Mouse (Mus musculus) adipocyte (in vitro differentiated cells): ENCODE measurements around the gene Mcoln2.
A peak's percentile ranks its signal among the peaks of the same experiment; 100 is the strongest.

ENCODE experiments used
- DNase-seq: peaks from one replicate; pipeline ENCODE4 v3.0.0-alpha.2; 2016; ENCODE audit warnings: low spot score

Mcoln2 gene

DNA sequence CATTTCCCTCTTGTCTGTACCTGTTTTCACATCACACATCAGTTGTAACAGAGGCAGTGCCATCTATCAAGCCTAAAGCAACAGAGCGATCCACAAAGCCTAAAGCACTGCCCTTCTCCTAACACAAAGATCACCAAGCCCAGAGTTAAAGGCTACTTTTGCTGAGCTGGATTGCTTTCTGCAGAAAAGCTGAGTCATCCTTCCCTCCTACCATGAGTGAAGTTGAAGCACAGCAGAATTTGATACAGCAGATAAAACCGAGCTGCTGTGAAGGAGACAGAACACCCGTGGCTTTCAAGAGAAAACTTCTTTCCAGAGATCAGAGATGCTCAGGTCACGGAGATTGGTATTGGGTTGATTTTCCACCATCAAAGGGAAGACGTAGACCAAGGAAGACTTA is 3.5 kb upstream of the Mcoln2 start:
- no peak for DNase-seq

DNA sequence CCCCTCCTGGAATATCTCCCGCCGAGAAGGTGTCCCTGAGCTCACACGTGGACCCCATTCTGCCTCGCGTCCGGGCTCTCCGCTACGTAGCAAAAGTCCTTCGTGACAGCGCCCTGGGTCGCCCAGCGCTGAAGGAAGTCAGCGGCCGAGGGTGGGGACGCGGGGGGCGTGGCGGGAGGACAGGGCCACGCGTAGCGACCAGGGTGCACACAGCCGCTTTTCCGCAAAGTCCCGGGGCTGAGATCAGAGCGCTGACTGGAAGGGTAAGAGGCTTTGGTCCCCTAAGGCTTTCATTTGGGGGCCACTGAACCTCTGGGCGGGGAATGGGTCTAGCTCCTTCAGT is 396 bp downstream of the Mcoln2 start:
- no peak for DNase-seq

DNA sequence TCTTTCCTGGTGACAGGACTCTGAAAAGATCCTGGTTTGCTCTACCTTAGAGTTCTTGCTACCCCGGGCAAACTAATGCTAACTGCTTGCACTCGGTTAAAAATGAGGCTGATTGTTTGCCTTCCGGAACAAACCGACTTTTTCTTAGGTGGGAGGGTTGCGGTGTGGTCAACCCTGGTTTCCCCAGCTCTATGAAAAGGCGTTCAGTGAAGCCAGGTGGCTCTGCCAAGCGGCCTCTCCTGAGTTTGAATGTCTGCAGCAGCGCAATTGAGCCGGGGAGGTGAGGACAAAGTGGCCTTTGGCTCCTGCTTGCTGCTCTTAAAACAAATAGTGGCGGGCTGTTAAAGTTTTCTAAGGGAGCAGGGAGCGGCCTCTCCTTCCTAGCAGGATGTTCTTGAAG is 927 bp downstream of the Mcoln2 start:
- no peak for DNase-seq

DNA sequence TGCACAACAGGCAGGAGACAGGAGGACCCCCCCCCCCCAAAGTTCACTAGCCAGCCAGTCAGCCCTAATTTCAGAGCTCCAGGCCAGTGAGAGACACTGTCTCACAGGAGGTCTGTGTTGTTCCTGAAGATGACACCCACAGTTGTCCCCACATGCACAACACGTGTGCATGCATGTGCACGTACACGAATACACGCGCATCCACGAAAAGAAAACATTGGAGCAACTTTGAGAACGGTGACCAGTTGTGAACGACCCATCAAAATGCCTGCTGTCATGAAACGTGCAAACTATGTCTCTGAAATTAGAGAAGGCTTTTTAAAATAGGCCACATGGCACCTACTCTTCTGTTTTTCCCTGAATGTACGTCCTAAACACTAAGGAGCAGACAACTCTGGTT is 1.7 kb downstream of the Mcoln2 start:
- DNase-seq, result no peak

DNA sequence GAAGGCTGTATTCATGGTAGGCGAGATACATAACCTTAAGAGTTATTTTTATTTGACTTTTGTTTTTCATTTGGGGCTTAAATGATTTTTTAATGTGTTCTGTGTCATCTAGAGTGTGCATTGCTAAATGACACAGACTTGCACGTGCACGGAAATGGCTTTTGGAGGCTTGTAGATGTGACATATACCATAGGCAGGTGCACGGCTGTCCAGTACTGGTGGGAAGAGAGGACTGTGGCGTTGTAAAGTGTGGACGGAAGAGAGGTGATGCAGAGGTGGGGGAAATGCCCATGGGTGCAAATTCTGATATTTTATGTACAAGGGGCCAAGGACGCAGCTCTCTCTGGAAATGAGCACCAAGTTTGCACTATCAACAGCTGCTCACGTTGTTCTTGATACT is 2.1 kb downstream of the Mcoln2 start:
- DNase-seq, result no peak

DNA sequence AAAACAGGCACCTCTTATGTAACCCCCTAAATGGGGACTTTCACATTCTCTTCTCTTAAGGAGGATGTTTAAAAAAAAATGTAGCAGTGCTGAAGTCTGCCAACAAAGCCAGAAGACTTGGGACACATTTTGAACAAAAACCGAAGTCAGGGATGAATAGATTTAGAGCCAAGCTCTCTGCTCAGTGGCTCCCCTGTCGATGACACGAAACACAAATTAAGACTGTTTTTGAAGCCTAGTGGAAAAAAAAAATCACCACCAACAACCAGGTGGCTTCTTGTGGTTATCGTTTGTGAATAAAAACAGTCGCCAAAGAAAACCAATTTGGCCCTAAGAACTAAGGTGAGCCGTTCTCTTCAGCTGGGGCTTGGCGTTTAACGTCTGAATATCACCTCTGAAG is 2.7 kb downstream of the Mcoln2 start:
- DNase-seq, result no peak

DNA sequence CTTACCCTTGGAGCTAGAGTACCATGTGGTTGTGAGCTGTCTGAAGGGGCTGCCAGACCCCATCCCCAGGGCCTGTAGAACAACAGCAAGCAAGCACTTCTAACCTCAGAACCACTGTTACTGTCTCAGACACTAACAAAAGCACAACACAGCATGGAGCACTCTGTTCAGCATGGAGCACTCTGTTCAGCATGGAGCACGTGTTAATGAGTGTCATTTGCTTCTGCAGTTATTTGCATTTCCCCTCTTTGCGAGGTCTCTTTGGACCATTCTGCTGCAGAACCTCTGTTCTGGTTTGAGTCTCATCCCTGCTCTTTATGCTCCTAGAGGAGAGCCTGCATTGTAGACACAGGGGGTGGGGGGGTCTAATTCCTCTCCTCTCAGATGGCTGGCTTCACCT is 3.3 kb downstream of the Mcoln2 start:
- no peak for DNase-seq

DNA sequence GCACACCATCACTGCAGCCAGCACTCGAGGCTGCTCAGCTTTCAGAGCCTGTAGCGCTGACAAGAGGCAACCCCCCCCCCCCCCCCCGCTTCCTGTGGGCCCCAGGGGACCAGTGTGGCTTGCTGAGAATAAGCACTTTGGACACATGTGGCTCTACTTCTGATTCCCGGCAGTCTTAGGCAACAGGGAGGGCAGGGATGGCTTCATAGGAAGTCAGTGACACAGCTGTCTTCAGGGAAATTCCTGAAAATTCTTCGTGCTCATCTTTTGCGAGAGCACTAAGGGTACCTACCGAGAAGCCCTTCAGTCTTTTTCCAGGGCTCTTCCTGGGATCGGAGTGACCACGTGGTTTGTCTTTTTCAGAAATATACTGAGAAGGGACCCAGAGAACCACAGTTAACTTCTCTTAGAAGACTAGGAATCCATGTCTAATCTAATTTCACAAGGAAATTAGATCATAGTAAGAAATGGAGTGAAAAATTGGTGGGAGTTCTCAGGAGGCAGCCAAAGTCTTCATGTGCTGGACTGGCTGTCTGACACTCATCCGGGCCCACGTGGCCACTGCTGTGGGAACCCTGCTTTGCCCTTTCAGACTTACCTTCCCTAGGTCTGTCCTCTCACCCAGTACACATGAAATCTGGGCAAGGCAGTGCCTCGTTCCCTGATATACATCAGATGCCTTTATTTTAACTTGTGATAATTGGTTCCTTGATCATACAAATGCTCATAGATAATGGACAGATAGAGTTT is 4.4 kb downstream of the Mcoln2 start:
- peak; percentile 79 for DNase-seq

DNA sequence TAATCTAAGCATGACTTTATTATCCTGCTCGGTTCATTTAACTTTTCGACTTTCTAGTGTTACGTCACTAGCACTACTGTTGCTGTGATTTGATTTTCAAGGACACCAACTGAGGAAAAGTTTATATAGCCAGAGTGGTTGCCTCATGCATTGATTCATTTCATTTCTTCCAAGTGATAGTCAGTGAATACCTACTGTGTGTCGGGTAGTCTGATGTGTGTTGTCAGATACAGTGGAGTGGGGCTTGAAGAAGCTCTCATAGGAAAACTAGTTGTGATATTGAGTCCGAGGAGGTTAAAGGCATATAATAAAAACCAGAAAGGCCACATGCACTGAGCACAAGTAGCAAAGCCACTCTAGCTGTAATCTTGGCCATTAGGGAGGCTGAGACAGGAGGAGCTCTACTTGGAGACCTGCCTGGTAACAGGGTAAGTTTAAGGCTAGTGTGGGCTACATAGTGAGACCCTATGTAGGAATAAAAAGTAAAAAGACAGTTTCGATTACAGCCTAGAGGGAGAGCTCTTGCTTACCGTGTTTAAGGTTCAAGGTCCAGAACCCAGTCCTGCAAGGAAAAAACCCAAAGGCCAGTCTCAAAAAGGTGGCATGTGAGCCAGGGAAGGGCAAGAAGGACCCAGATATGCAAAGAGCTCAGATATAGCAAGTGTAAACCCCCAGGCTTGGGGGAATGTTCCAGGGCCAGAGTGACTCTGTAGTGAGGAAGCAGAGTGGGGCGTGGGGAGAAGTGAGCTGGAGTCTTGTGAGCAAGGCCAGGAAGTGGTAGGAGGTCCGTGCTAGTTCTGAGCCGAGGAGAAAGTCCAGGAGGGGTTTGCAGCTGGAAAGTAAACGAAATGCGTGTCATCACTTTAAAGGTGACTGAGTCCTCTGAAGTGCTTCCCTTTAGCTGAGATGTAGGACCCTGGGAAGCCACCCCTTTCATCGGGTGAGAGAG is 6.3 kb downstream of the Mcoln2 start:
- DNase-seq, result no peak

DNA sequence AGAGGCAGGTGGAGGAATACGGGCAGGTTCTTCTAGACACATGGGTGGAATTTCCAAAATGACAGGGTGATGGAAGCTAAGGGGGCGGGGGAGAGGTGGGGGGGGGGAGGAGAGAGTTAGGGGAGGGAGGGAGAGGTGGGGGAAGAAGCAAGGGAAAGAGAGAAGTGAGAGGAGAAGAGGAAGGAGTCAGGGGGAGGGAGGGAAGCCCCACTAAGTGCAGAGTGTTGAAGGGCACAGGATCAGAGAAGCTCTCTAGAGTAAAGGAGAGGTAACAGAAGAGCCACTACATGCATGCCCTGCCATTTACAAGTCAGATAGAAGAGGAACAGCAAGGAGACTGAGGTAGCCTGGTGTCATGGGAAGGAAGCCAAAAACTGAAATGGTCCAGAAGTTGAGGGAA is 7.2 kb downstream of the Mcoln2 start:
- no peak for DNase-seq

DNA sequence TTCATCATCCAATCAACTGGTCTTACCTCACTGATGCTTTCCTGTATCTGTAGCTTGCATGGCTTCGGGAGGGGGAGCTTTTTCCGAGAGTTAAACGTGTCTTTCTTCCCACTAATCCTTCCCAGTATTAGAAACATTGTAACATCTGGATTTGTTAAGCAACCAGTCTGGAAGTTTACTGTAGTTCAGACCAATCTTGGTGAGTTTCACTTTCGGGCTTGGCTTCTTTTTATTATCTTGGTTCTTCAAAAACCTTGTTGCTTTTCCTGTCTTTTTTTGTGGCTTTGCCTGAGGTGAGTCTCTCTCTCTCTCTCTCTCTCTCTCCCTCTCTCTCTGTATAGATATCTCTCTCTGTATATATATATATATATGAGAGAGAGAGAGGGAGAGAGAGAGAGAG is 8.4 kb downstream of the Mcoln2 start:
- peak; percentile 69 for DNase-seq

DNA sequence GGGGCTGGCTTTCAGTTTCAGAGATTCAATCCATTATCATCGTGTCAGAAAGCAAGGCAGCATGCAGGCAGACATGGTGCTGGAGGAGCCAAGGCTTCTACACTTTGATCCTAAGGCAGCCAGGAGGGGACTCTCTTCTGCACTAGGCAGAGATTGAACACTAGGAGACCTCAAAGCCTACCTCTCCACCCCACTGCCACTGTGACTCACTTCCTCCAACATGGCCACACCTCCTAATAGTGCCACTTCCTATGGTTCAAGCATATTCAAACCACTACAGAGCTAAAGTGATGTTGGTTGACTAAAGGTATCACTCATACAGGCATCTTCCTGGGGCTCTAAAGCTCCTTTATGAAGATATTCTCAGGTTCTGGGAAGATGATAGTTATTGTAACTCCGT is 9.7 kb downstream of the Mcoln2 start:
- DNase-seq, result no peak

DNA sequence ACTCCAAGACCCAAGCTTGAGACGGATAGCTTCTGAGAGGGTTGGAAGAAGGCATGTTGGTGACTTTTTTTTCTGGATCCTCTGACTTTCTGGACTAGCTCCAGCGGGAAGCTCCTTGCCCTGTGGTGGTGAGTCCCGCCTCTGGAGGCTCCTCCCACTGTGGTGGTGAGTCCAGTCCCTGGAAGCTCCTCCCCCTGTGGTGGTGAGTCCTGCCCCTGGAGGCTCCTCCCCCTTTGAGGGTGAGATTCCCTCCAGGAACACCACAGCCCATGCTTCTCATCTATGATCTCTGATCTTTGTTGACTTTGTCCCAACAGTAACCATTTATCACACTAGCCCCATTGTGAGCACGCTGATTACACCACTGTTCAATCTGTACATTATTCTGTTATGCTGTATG is 12.6 kb downstream of the Mcoln2 start:
- peak; percentile 12 for DNase-seq

DNA sequence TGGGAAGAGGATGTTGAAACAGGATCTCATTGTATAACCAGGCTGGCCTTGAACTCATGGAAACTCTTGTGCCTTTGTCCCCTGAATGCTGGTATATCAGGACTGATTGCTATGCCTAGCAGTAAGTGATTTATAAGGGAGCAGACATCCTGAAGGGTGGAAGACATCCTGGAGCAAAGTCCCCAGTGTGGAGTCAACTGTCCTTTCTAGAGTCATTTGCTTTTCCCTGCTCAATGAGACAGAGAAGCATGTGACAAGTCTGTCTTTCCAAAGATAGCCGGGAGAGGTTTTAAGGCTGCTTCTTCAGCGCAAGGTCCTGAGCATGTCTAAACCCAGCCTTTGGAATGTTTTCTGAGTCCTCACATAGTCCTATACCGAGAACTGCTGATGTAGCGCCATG is 19.7 kb downstream of the Mcoln2 start:
- DNase-seq, result no peak

DNA sequence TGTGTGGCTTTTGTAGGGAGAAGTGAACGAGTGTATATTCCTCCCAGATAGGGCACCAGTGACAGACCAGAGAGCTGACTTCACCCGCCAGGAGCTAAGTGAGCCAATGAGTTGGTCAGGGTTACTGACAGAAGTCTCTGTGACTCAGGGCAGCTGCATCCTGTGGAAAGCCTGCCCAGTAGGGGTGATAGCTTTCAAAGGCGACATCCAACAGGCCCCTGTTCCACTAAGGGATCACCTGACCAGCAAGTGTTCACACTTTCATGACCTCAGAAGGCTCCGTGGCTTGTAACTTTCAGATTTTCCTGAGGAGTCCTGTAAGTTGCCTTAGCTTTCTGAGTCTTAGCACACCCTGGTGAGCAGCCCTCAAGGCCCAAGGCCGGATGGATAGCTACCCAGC is 23.4 kb downstream of the Mcoln2 start:
- no peak for DNase-seq

DNA sequence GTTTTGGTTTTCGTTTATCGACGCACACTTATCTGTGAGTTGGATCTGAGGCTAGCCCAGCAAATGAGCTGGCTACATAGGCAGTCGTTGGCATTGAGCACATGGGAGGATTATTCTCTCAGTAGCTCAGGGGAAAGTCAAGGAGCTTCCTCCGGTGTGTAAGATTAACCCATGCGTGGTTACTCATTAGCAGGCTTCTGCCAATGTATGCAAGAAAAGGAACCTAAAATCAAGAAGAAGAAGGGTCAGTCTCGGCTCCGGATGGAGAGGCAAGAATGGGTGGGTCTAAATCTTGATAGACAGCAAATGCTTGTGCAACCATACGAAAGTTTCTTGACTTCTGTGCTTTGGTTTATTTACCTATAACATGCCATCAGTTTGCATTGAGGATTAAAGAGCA is 24.6 kb downstream of the Mcoln2 start:
- no peak for DNase-seq

DNA sequence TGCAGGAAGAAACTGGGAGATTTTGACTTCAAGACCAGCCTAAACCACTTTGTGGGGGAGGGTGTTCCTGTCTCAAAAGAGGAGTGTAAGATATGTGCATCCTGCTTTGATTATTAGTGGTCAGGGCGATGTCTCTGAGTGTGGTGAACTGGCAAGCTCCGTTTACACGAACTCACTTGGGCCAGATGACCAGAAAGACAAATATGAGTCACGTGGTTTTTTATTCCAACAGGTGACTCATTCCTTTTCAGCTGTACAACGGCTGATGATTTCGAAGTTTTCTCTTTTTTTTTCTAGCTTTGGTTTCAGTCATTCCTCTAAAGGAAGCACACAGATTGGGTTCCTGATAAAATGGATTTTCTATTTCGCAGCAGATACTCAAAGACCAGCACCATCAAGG is 27.7 kb downstream of the Mcoln2 start:
- no peak for DNase-seq

DNA sequence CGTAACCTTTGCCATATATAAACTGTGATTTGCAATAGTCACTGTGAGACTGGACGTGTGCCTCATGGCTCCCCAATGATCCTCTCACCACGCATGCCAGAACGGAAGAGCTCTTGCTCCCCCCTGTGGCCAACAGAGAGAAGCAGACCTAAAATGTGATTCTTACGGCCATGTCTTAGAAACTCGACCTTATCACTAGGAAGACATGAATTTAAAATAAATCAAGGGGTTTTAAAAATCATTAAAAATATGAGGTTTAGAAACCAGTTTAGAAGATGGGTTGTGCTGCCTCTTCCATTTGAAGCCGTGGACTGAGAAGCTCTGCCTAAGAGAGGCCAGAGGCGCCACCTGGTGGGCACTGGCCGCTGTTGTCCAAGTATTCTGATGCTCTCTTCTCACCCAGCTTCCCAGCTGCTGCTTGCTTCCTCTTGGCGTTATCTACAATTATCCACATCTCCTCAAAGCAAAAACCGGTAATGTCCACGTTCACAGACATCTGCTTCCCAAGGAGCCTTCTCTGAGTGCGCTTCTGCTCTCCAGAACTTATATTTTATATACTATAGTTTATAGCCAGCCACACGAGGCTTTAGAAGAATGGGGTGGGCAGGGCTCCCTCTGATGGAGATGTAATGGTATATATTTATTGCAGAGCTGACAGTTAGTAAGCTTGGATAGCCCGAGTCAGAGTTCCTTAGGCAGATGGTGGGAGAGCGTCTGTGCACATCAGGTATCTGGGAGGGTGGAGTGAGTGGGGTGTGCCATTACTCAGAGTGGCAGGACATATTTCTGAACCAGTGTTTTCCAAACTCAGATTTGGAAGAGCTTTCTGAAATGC is 28.3 kb downstream of the Mcoln2 start:
- peak; percentile 91 for DNase-seq

DNA sequence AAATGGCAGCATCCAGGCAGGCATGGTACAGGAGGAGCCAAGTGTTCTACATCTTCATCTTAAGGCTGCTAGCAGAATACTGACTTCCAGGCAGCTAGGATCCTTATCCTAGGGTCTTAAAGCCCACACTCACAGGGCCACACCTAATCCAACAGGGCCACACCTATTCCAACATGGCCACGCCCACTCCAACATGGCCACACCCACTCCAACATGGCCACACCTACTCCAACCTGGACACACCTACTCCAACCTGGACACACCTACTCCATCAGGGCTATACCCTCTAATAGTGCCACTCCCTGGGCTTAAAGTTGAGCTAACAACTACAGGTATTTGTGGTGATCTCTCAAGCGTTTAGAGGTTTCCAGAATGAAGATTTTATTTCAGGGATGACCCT is 30.7 kb downstream of the Mcoln2 start:
- no peak for DNase-seq

DNA sequence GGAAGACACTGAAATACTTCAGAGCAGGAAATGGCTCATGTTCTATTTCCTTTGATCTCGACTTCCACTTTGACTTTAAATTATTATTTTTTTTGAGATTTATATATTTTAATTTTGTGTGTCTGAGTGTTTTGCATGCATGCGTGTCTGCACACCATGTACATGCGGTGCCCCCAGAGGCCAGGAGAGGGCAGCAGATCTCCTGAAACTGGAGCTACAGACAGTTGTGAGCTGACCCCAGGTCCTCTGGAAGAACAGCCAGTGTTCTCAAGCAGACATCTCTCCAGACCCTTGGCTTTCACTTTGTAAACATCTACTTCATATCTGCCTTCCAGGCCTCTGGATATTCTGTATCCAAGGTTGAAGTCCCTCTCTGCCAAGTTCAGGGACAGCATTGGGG is 31.4 kb downstream of the Mcoln2 start:
- DNase-seq, result peak; percentile 29

DNA sequence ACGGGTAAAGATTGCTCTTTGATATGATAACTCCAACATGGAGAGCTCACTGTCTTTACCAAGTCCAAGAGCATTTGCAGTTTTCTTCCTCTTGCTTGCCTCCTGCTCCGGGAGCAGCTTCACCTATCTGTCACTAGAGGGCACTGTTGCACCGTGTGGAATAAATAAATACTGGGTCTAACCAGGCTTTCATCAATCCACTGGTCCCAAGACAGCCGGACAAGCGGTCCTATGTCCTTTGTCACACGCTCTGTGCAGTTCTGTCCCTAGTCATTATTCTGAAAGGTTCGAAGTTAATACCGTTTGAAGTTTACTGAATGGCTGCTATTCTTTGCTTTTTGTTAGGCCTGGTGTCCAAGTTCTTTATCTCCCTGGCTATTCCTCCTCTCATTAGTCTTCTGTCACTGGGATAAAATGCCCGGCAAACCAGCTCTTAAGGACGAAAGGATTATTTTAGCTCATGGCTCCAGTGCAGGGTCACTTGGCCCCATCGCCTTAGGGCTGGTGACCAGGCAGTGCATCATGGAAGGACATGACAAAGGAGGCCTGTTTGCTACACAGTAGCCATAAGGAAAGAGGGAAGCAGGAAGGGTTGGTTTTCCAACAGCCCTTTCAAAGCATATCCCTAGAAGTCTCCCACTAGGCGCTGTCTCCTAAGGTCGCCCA is 35.5 kb downstream of the Mcoln2 start:
- peak; percentile 84 for DNase-seq

DNA sequence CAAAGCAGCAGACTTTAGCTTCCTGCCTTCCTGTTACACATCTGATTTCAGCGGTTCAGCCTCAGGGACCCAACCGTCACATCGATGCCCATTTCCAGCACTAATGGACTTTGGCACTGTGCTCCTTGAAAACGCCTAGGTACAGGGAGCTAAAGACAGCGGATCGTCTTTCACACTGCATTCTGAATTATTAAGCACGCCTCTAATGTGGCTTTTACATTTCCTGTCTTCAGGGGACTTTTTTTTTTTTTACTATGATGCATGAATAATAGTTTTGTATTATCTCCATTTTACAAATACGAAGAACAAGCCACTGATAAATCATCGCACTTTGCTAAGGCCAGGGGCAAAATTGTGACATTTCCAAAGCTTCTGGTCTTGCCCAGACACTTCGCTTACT is 36.4 kb downstream of the Mcoln2 start:
- DNase-seq, result no peak
